Mouse (Mus musculus): ENCODE measurements at regions not wholly inside any gene's neighbourhood (a gene's known extent, or its start where the extent isn't known, plus 50 kb on each side); places are given as distances from the start of the nearest gene placed in this dataset.
A peak's percentile ranks its signal among the peaks of the same experiment; 100 is the strongest.

- Histone ChIP-seq H3K9ac (peak overlapping the region; percentile 63), H3K36me3 (no peaks in the 10 kb centered on the region), H3K27ac (replicated peaks) (no peak overlapping the region; the same call in 1 of the 2 replicates), H3K4me1 (replicated peaks) (peaks cover 12% of the 10 kb centered on the region), H3K4me2 (peak overlapping the region; percentile 56), H3K9me3 (no peaks in the 10 kb centered on the region), H3K27me3 (no peaks in the 10 kb centered on the region), H3K4me3 (peak overlapping the region; percentile 26)
- 7% methylated on average over 19 of the region's 19 CpGs for WGBS
- ATAC-seq (ENCODE audit: low read depth), result no peak
Observed at GRCm38 (mm10) chr10:125845014-125845514, 120.9 kb upstream of the Lrig3 start.

- 64% methylated on average over 9 of the region's 9 CpGs for WGBS
- Histone ChIP-seq H3K4me2 (no peak overlapping the region), H3K36me3 (no peaks in the 10 kb centered on the region), H3K27me3 (no peaks in the 10 kb centered on the region), H3K4me3 (no peak overlapping the region), H3K4me1 (replicated peaks) (peaks cover 2% of the 10 kb centered on the region), H3K9me3 (no peaks in the 10 kb centered on the region), H3K9ac (no peak overlapping the region), H3K27ac (replicated peaks) (no peak overlapping the region)
- no peak for ATAC-seq (ENCODE audit: low read depth)
Observed at GRCm38 (mm10) chr10:125850370-125850769, 115.6 kb upstream of the Lrig3 start.

- H3K9me3 ChIP-seq, result no peaks in the 10 kb centered on the region
- ATAC-seq (ENCODE audit: low read depth), result no peak
- no peak overlapping the region for H3K27ac ChIP-seq (replicated peaks)
- no peak overlapping the region for H3K9ac ChIP-seq
- 94% methylated on average over 9 of the region's 9 CpGs for WGBS
- no peaks in the 10 kb centered on the region for H3K4me1 ChIP-seq (replicated peaks)
- no peaks in the 10 kb centered on the region for H3K36me3 ChIP-seq
- H3K27me3 ChIP-seq, result no peaks in the 10 kb centered on the region
- no peak overlapping the region for H3K4me3 ChIP-seq
- H3K4me2 ChIP-seq, result no peak overlapping the region
Observed at GRCm38 (mm10) chr10:125861734-125862133, 104.2 kb upstream of the Lrig3 start.

- no peak overlapping the region for H3K4me3 ChIP-seq
- H3K36me3 ChIP-seq, result no peaks in the 10 kb centered on the region
- H3K9ac ChIP-seq, result no peak overlapping the region
- WGBS, result 56% methylated on average over 6 of the region's 6 CpGs
- H3K27ac ChIP-seq (replicated peaks), result no peak overlapping the region
- ATAC-seq (ENCODE audit: low read depth), result no peak
- H3K9me3 ChIP-seq, result no peaks in the 10 kb centered on the region
- no peak overlapping the region for H3K4me2 ChIP-seq
- no peaks in the 10 kb centered on the region for H3K27me3 ChIP-seq
- no peaks in the 10 kb centered on the region for H3K4me1 ChIP-seq (replicated peaks)
Observed at GRCm38 (mm10) chr10:125866346-125866745, 99.6 kb upstream of the Lrig3 start.

GRCm38 (mm10) chr10:125884563-125884962 lies 81.4 kb upstream of the Lrig3 start:
- WGBS, result 87% methylated on average over 3 of the region's 3 CpGs
- Histone ChIP-seq H3K9me3 (peaks cover 6% of the 10 kb centered on the region; the same call in 1 of the 2 replicates), H3K4me2 (no peak overlapping the region)

DNA sequence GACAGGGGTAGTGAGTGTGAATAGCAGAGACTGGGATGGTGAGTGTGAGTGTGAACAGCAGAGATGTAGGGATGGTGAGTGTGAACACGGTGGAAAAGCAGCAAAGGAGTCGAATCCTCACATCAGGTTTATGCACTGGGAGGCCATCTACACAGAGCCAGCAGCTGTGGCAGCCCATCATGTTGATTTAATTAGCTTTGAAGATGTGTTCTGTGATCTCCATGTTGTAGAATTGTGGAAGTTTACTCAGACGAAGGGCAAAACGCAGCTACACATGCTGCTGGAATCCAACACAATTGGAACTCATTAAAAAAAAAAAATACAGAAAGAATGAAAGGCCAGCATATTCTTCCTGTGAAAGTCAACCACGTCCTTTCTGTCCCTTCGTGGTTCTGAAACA lies 80.2 kb upstream of the Lrig3 start:
- Histone ChIP-seq H3K36me3 (no peaks in the 10 kb centered on the region), H3K9ac (no peak overlapping the region), H3K4me3 (no peak overlapping the region), H3K4me2 (no peak overlapping the region), H3K4me1 (replicated peaks) (no peaks in the 10 kb centered on the region), H3K9me3 (peaks cover 6% of the 10 kb centered on the region; the same call in 1 of the 2 replicates), H3K27me3 (no peaks in the 10 kb centered on the region), H3K27ac (replicated peaks) (no peak overlapping the region)
- 59% methylated on average over 6 of the region's 6 CpGs for WGBS
- no peak for ATAC-seq (ENCODE audit: low read depth)

More at GRCm38 (mm10) chr10:125884563-125884962, 81.4 kb upstream of the Lrig3 start:
- no peak overlapping the region for H3K4me3 ChIP-seq
- H3K9ac ChIP-seq, result no peak overlapping the region
- no peak overlapping the region for H3K27ac ChIP-seq (replicated peaks)
- no peaks in the 10 kb centered on the region for H3K4me1 ChIP-seq (replicated peaks)
- no peaks in the 10 kb centered on the region for H3K36me3 ChIP-seq
- no peaks in the 10 kb centered on the region for H3K27me3 ChIP-seq
- no peak for ATAC-seq (ENCODE audit: low read depth)

GRCm38 (mm10) chr10:125892122-125892521 lies 73.8 kb upstream of the Lrig3 start:
- Histone ChIP-seq H3K4me1 (replicated peaks) (0 out of 2 replicates have a peak, but pooled peaks cover 7% of the 10 kb centered on the region), H3K27me3 (no peaks in the 10 kb centered on the region), H3K27ac (replicated peaks) (no peak overlapping the region), H3K9ac (no peak overlapping the region), H3K4me3 (no peak overlapping the region), H3K9me3 (peaks cover 6% of the 10 kb centered on the region; the same call in 1 of the 2 replicates), H3K36me3 (no peaks in the 10 kb centered on the region), H3K4me2 (no peak overlapping the region)
- ATAC-seq (ENCODE audit: low read depth), result no peak
- WGBS, result 90% methylated on average over 7 of the region's 7 CpGs

- H3K4me2 ChIP-seq, result no peak overlapping the region
- no peak overlapping the region for H3K4me3 ChIP-seq
- WGBS, result 42% methylated on average over 7 of the region's 7 CpGs
Observed at GRCm38 (mm10) chr10:125895744-125896482, 70.1 kb upstream of the Lrig3 start.

DNA sequence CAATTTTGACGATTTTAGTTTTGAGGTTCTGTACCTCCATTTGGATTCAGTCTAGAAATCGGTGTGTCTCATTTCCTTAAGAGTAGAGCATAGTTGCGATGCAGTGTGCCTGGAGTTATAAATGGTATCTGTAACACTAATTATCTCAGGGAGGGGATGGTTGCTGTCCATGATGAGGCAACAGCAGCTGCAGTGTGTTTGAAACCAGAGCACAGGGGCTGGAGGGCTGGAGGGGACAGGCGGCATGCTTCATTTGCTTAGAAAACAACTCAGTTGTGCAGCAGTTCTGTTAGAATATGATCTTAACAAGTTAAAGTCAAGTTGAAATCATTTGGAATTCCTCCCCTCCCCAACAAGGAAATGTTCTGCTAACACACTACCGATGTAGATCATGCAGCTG lies 69.3 kb upstream of the Lrig3 start:
- Histone ChIP-seq H3K36me3 (no peaks in the 10 kb centered on the region), H3K27me3 (no peaks in the 10 kb centered on the region), H3K4me3 (no peak overlapping the region), H3K9ac (no peak overlapping the region), H3K27ac (replicated peaks) (no peak overlapping the region), H3K4me1 (replicated peaks) (0 out of 2 replicates have a peak, but pooled peaks cover 7% of the 10 kb centered on the region), H3K9me3 (no peaks in the 10 kb centered on the region), H3K4me2 (no peak overlapping the region)
- 63% methylated on average over 5 of the region's 5 CpGs for WGBS
- ATAC-seq (ENCODE audit: low read depth), result no peak

More at GRCm38 (mm10) chr10:125895744-125896482, 70.1 kb upstream of the Lrig3 start:
- no peaks in the 10 kb centered on the region for H3K36me3 ChIP-seq
- H3K4me1 ChIP-seq (replicated peaks), result 0 out of 2 replicates have a peak, but pooled peaks cover 7% of the 10 kb centered on the region
- H3K27ac ChIP-seq (replicated peaks), result no peak overlapping the region
- no peak overlapping the region for H3K9ac ChIP-seq
- ATAC-seq (ENCODE audit: low read depth), result no peak
- H3K9me3 ChIP-seq, result no peaks in the 10 kb centered on the region
- H3K27me3 ChIP-seq, result no peaks in the 10 kb centered on the region

DNA sequence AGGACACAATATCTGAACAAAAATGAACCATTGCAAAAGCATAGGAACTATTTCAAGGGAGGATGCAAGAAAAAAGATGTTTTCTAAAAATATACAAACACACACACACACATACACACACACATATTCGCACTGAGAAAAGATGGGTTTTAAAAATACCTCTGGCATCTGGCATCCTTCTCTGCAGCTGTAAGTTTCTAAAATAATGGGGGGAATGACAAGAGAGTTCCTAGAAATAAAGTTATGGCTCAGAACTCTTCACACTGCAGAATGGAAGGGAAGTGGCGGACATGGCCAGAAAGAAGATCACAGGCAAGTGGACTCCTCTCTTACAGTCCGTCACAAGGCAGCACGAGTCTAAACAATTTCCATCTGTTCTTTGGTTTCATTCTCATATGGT lies 66.5 kb upstream of the Lrig3 start:
- Histone ChIP-seq H3K4me1 (replicated peaks) (0 out of 2 replicates have a peak, but pooled peaks cover 7% of the 10 kb centered on the region), H3K36me3 (no peaks in the 10 kb centered on the region), H3K27me3 (peaks cover 9% of the 10 kb centered on the region), H3K4me2 (no peak overlapping the region), H3K4me3 (no peak overlapping the region), H3K9me3 (no peaks in the 10 kb centered on the region), H3K27ac (replicated peaks) (no peak overlapping the region), H3K9ac (no peak overlapping the region)
- no peak for ATAC-seq (ENCODE audit: low read depth)
- WGBS, result 89% methylated on average over 4 of the region's 4 CpGs

GRCm38 (mm10) chr10:125900562-125900961 lies 65.4 kb upstream of the Lrig3 start:
- WGBS, result 93% methylated on average over 2 of the region's 2 CpGs
- H3K27ac ChIP-seq (replicated peaks), result no peak overlapping the region
- no peak overlapping the region for H3K9ac ChIP-seq
- H3K4me3 ChIP-seq, result no peak overlapping the region
- no peaks in the 10 kb centered on the region for H3K36me3 ChIP-seq
- no peaks in the 10 kb centered on the region for H3K9me3 ChIP-seq
- peaks cover 15% of the 10 kb centered on the region for H3K27me3 ChIP-seq
- ATAC-seq (ENCODE audit: low read depth), result no peak
- no peak overlapping the region for H3K4me2 ChIP-seq
- H3K4me1 ChIP-seq (replicated peaks), result 0 out of 2 replicates have a peak, but pooled peaks cover 7% of the 10 kb centered on the region

- no peak for ATAC-seq (ENCODE audit: low read depth)
- Histone ChIP-seq H3K27me3 (peaks cover 15% of the 10 kb centered on the region), H3K4me1 (replicated peaks) (no peaks in the 10 kb centered on the region), H3K4me3 (no peak overlapping the region), H3K9me3 (no peaks in the 10 kb centered on the region), H3K4me2 (no peak overlapping the region), H3K36me3 (no peaks in the 10 kb centered on the region), H3K27ac (replicated peaks) (no peak overlapping the region), H3K9ac (no peak overlapping the region)
- WGBS, result 82% methylated on average over 5 of the region's 5 CpGs
Observed at GRCm38 (mm10) chr10:125902668-125903067, 63.3 kb upstream of the Lrig3 start.

Measured in neural tube, embryonic 13.5 days (tissue).